ENCODE assay signal across 8 mouse cellular contexts in genomic region chr5:4756871-4757711, GRCm38 (mm10). TPM values are rescaled to one million over a fixed set of nuclear protein-coding genes. Genes with fewer than 3 reads are reported as not detected.
DNase-seq lines count a peak whose midpoint lies in the region; ATAC-seq and TF ChIP-seq lines count a peak whose summit lies in the region.

No protein-coding gene starts in this region.

- peaks cover 27% of the 10 kb centered on the region for H3K4me1 ChIP-seq in forebrain, embryonic 14.5 days (ENCODE audit: control insufficient read depth, insufficient read depth, low read length)
- peaks cover 21% of the 10 kb centered on the region for H3K4me1 ChIP-seq in heart, postnatal 0 days (ENCODE audit: control insufficient read depth, insufficient read depth)
- H3K4me1 ChIP-seq in liver, embryonic 16.5 days (ENCODE audit: control insufficient read depth, low read depth, low read length), result no peaks in the 10 kb centered on the region; the same call in 1 of the 2 replicates
- peaks cover 32% of the 10 kb centered on the region for H3K4me1 ChIP-seq in neural tube, embryonic 15.5 days

- peak; percentile 32 for ATAC-seq in cerebellum, adult (ENCODE audit: insufficient number of reproducible peaks, low FRiP score, low TSS enrichment)
- peak; percentile 36 for ATAC-seq in forebrain, embryonic 14.5 days
- peak; percentile 56 for ATAC-seq in heart, postnatal 0 days (ENCODE audit: insufficient read depth, low read depth)
- ATAC-seq in liver, embryonic 16.5 days (ENCODE audit: low read depth), result peak; percentile 49
- ATAC-seq in neural tube, embryonic 15.5 days (ENCODE audit: low FRiP score), result peak; percentile 56
- no peak for ATAC-seq in erythroid progenitor cell, adult 5-6 weeks (replicated peaks; ENCODE audit: low FRiP score, poor library complexity, severe bottlenecking)

- no peaks in the 10 kb centered on the region for H3K27me3 ChIP-seq in C2C12 (ENCODE audit: control insufficient read depth, insufficient read depth, insufficient read length)
- H3K27me3 ChIP-seq in forebrain, embryonic 14.5 days (replicated peaks; ENCODE audit: control insufficient read depth, insufficient read depth, low read length), result no peaks in the 10 kb centered on the region
- peaks cover 5% of the 10 kb centered on the region; the same call in 1 of the 2 replicates for H3K27me3 ChIP-seq in heart, postnatal 0 days (ENCODE audit: control insufficient read depth, insufficient read depth, low read length)
- H3K27me3 ChIP-seq in liver, embryonic 16.5 days (ENCODE audit: control insufficient read depth, insufficient read depth, low read depth, low read length), result peaks cover 46% of the 10 kb centered on the region
- H3K27me3 ChIP-seq in neural tube, embryonic 15.5 days (replicated peaks), result peaks cover 10% of the 10 kb centered on the region

- peaks cover 12% of the 10 kb centered on the region for H3K79me2 ChIP-seq in C2C12 (ENCODE audit: control insufficient read depth, insufficient read depth)

- TF ChIP-seq EP300 in heart, postnatal 0 days (IDR thresholded peaks at IDR 0.05; ENCODE audit: low read depth), result no peak

- peak overlapping the region; percentile 96 for H3K4me2 ChIP-seq in forebrain, embryonic 14.5 days (ENCODE audit: low read length)
- peak overlapping the region; percentile 81 for H3K4me2 ChIP-seq in heart, postnatal 0 days (ENCODE audit: low read depth, low read length)
- peak overlapping the region; percentile 64 for H3K4me2 ChIP-seq in liver, embryonic 16.5 days (ENCODE audit: low read depth, low read length)
- H3K4me2 ChIP-seq in neural tube, embryonic 15.5 days, result peak overlapping the region; percentile 99

- DNase-seq in forebrain, embryonic 14.5 days (ENCODE audit: low spot score), result peak; percentile 76
- peak; percentile 59 for DNase-seq in heart, postnatal 0 days (ENCODE audit: low spot score)
- DNase-seq in kidney, postnatal 25 days, result peak; percentile 80 to 89

- no peaks in the 10 kb centered on the region for H3K9me3 ChIP-seq in forebrain, embryonic 14.5 days (replicated peaks; ENCODE audit: control insufficient read depth, low read length)
- no peaks in the 10 kb centered on the region for H3K9me3 ChIP-seq in heart, postnatal 0 days (replicated peaks; ENCODE audit: control insufficient read depth, low read length)
- no peaks in the 10 kb centered on the region for H3K9me3 ChIP-seq in liver, embryonic 16.5 days (replicated peaks; ENCODE audit: control insufficient read depth, low read length)
- no peaks in the 10 kb centered on the region for H3K9me3 ChIP-seq in neural tube, embryonic 15.5 days (replicated peaks)

- H3K79me3 ChIP-seq in C2C12 (ENCODE audit: low read depth), result peaks cover 7% of the 10 kb centered on the region

- H3ac ChIP-seq in C2C12 (ENCODE audit: control insufficient read depth, insufficient read length, low read depth), result peak overlapping the region; percentile 72

- under 1% methylated on average over 68 of the region's 80 CpGs for WGBS in forebrain, embryonic 14.5 days
- WGBS in heart, postnatal 0 days, result under 1% methylated on average over 66 of the region's 80 CpGs
- WGBS in liver, embryonic 16.5 days (ENCODE audit: insufficient replicate concordance), result 1% methylated on average over 65 of the region's 80 CpGs
- under 1% methylated on average over 75 of the region's 80 CpGs for WGBS in neural tube, embryonic 15.5 days

- peak overlapping the region; percentile 95 for H3K9ac ChIP-seq in forebrain, embryonic 14.5 days (ENCODE audit: low read length)
- H3K9ac ChIP-seq in heart, postnatal 0 days (replicated peaks; ENCODE audit: low read depth, low read length), result peak overlapping the region; percentile 95
- H3K9ac ChIP-seq in liver, embryonic 16.5 days (ENCODE audit: low read depth, low read length), result peak overlapping the region; percentile 62
- peak overlapping the region; percentile 73 for H3K9ac ChIP-seq in neural tube, embryonic 15.5 days (replicated peaks)

- no peak for TF ChIP-seq CTCF in C2C12 (IDR thresholded peaks at IDR 0.05; ENCODE audit: control insufficient read depth, insufficient read depth, insufficient read length)
- TF ChIP-seq CTCF in heart, postnatal 0 days (IDR thresholded peaks at IDR 0.05; ENCODE audit: low read depth), result no peak

- peaks cover 4% of the 10 kb centered on the region for H3K36me3 ChIP-seq in C2C12 (ENCODE audit: control insufficient read depth, insufficient read depth)
- peaks cover 4% of the 10 kb centered on the region; the same call in 1 of the 2 replicates for H3K36me3 ChIP-seq in forebrain, embryonic 14.5 days (ENCODE audit: control insufficient read depth, insufficient read depth, low read length)
- H3K36me3 ChIP-seq in heart, postnatal 0 days (replicated peaks; ENCODE audit: control insufficient read depth, insufficient read depth, low read length), result peaks cover 5% of the 10 kb centered on the region; the same call in 1 of the 2 replicates
- H3K36me3 ChIP-seq in liver, embryonic 16.5 days (ENCODE audit: control insufficient read depth, insufficient read depth), result no peaks in the 10 kb centered on the region
- no peaks in the 10 kb centered on the region for H3K36me3 ChIP-seq in neural tube, embryonic 15.5 days

- peak overlapping the region; percentile 42 for H3K4me3 ChIP-seq in C2C12 (ENCODE audit: insufficient read depth, poor library complexity, severe bottlenecking)
- H3K4me3 ChIP-seq in forebrain, embryonic 14.5 days (ENCODE audit: low read depth, low read length), result peak overlapping the region; percentile 88
- peak overlapping the region; percentile 91 for H3K4me3 ChIP-seq in heart, postnatal 0 days (ENCODE audit: low read depth, low read length)
- H3K4me3 ChIP-seq in liver, embryonic 16.5 days (ENCODE audit: low read depth, low read length), result peak overlapping the region; percentile 65
- H3K4me3 ChIP-seq in neural tube, embryonic 15.5 days (replicated peaks), result peak overlapping the region; percentile 84

- H3K27ac ChIP-seq in forebrain, embryonic 14.5 days (ENCODE audit: low read depth, low read length), result peak overlapping the region; percentile 96
- H3K27ac ChIP-seq in heart, postnatal 0 days (ENCODE audit: low read depth), result peak overlapping the region; percentile 97
- peak overlapping the region; percentile 78 for H3K27ac ChIP-seq in liver, embryonic 16.5 days (ENCODE audit: low read length)
- peak overlapping the region; percentile 92 for H3K27ac ChIP-seq in neural tube, embryonic 15.5 days (replicated peaks)

TF ChIP-seq in C2C12, 6 proteins besides CTCF, POLR2A, EP300 and RAD21:
- TF ChIP-seq MYOD1 (IDR thresholded peaks at IDR 0.05; ENCODE audit: control insufficient read depth, insufficient read length, low read depth) (no peak), FOSL1 (IDR thresholded peaks at IDR 0.05; ENCODE audit: insufficient read depth, low read length, poor library complexity, severe bottlenecking) (no peak), USF1 (IDR thresholded peaks at IDR 0.05; ENCODE audit: low read depth) (no peak), MAX (IDR thresholded peaks at IDR 0.05) (no peak), CEBPB (IDR thresholded peaks at IDR 0.05; ENCODE audit: low read depth) (no peak), MYOG (IDR thresholded peaks at IDR 0.05; ENCODE audit: control insufficient read depth, extremely low read depth, insufficient read length) (no peak)

RNA-seq across cellular contexts. Expression of gene Fzd1, which starts 0.7 kb away (rescaled TPM):
- polyA plus RNA-seq in C2C12 (2012; fragmentation: generic; extraction: Trizol), result 15.6 TPM
- polyA plus RNA-seq in forebrain, embryonic 14.5 days (2014; fragmentation: Nextera tagmentation; extraction: Ambion mirVana), result 16.4 and 17.3 TPM in 2 replicates
- 31.8 and 40.2 TPM in 2 replicates for total RNA-seq in heart, postnatal 0 days (2014; rRNA removed; ENCODE audit: low replicate concordance)
- 6.1 and 7.9 TPM in 2 replicates for polyA plus RNA-seq in heart, postnatal 0 days (2015; fragmentation: Nextera tagmentation; extraction: Ambion mirVana)
- polyA plus RNA-seq in liver, embryonic 16.5 days (2015; fragmentation: Nextera tagmentation; extraction: Ambion mirVana), result 2.3 and 3.0 TPM in 2 replicates
- polyA plus RNA-seq in neural tube, embryonic 15.5 days (2015; fragmentation: Nextera tagmentation; extraction: Ambion mirVana), result 9.2 and 10.3 TPM in 2 replicates
- not detected in 2 replicates for total RNA-seq in erythroid progenitor cell, adult 5-6 weeks (2015; ENCODE audit: low replicate concordance)
- not detected in 2 replicates for total RNA-seq in erythroid progenitor cell, adult 5-6 weeks (2017; ENCODE audit: low replicate concordance)
